Mouse (Mus musculus): ENCODE results near the gene Vps9d1. TPM values are rescaled to one million over a fixed set of nuclear protein-coding genes. Genes with fewer than 3 reads are reported as not detected.
"Not testable (repeated sequence)": the region's sequence is repeated elsewhere in the genome, so short reads cannot be mapped to it uniquely, and the experiment has no call there.

Vps9d1 gene
- polyA plus RNA-seq, 1 experiment from 2014 or later: 25.9 TPM

DNA sequence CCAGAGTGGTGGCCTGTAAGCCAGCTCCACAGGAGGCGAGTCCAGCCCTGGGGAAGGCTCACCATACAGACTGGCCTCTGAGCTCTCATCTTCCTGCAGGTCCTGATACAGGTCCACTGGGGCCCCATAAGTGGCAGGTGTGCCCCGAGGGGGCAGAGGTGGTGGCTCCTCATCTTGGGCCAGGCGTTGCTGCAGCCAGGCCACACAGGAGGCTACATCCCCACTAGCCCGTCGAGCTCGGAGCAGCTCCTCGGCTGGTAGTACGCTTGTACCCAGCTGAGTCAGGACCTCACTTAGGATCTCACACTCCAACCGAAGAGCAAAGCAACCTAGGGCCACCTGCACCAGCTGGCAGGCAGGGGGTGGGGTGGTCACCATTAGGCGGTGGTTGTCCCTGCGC lies 20.4 kb downstream of the Vps9d1 start:
- WGBS: 76% methylated on average over 11 of the region's 11 CpGs
- TF ChIP-seq CTCF (IDR thresholded peaks at IDR 0.05; ENCODE audit: low read depth): no peak
- ATAC-seq (ENCODE audit: insufficient read depth): no peak

DNA sequence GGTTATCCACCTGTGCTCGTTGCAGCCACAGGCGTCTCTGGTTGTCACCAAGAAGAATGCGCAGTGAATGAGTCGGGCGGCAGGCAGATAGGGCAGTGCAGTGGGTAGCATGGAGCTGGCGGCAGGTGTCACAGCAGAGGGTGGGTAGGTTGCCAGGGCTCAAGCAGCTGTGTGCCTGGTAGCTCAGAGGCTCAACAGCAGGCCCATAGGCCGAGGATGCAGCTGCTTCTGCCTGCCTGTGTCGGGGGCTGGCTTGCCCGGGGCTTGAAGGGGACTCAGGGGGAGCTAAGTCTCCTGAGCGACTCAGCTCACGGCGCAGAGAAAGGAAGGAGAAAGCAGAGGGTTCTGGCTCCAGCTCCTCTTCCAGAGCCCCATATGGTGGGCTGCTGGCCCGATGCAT lies 20.8 kb downstream of the Vps9d1 start:
- Histone ChIP-seq H3K4me1 (ENCODE audit: insufficient read depth) (0 out of 2 replicates have a peak, but pooled peaks cover 6% of the 10 kb centered on the region), H3K36me3 (ENCODE audit: insufficient read depth) (peaks cover 12% of the 10 kb centered on the region; the same call in 1 of the 2 replicates), H3K27me3 (ENCODE audit: insufficient read depth, low read length) (peaks cover 21% of the 10 kb centered on the region; the same call in 1 of the 2 replicates), H3K27ac (ENCODE audit: low read depth) (no peak overlapping the region), H3K9ac (no peak overlapping the region), H3K9me3 (ENCODE audit: low read depth, low read length) (no peaks in the 10 kb centered on the region), H3K4me2 (no peak overlapping the region), H3K4me3 (ENCODE audit: low read depth, low read length) (no peak overlapping the region)
- no peak for DNase-seq
- no peak for TF ChIP-seq CTCF (IDR thresholded peaks at IDR 0.05; ENCODE audit: low read depth)
- 58% methylated on average over 13 of the region's 13 CpGs for WGBS
- no peak for ATAC-seq (ENCODE audit: insufficient read depth)

More for the DNA sequence above, 20.4 kb downstream of the Vps9d1 start:
- Histone ChIP-seq H3K4me3 (ENCODE audit: low read depth, low read length) (no peak overlapping the region), H3K9ac (no peak overlapping the region), H3K4me1 (ENCODE audit: insufficient read depth) (0 out of 2 replicates have a peak, but pooled peaks cover 6% of the 10 kb centered on the region), H3K36me3 (ENCODE audit: insufficient read depth) (peaks cover 7% of the 10 kb centered on the region; the same call in 1 of the 2 replicates), H3K4me2 (no peak overlapping the region), H3K27me3 (ENCODE audit: insufficient read depth, low read length) (peaks cover 21% of the 10 kb centered on the region; the same call in 1 of the 2 replicates), H3K27ac (ENCODE audit: low read depth) (no peak overlapping the region), H3K9me3 (ENCODE audit: low read depth, low read length) (no peaks in the 10 kb centered on the region)
- no peak for DNase-seq

DNA sequence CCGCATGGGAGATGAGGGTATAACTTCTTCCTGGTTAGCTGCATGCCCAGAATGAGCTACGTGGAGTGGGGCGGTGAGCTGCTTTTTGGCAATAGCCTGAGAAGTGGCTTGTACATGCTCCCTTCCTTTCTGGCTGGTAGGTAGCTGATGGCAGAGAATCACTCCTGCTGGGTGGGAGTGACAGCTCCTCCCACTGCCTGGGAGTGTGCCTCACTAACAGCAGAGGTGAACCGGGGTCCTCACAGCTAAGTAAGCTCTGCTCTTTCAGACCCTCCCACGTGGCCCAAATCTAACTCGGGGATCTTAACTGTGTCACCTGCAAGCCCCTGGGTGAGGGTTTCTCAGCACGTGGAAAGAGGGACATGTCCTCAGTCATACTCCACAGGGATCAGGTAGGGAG lies 21.6 kb downstream of the Vps9d1 start:
- no peak for TF ChIP-seq CTCF (IDR thresholded peaks at IDR 0.05; ENCODE audit: low read depth)
- Histone ChIP-seq H3K4me1 (ENCODE audit: insufficient read depth) (0 out of 2 replicates have a peak, but pooled peaks cover 6% of the 10 kb centered on the region), H3K27me3 (ENCODE audit: insufficient read depth, low read length) (peaks cover 21% of the 10 kb centered on the region; the same call in 1 of the 2 replicates), H3K4me2 (no peak overlapping the region), H3K27ac (ENCODE audit: low read depth) (no peak overlapping the region), H3K4me3 (ENCODE audit: low read depth, low read length) (no peak overlapping the region), H3K9ac (no peak overlapping the region), H3K9me3 (ENCODE audit: low read depth, low read length) (no peaks in the 10 kb centered on the region), H3K36me3 (ENCODE audit: insufficient read depth) (peaks cover 19% of the 10 kb centered on the region; the same call in 1 of the 2 replicates)
- DNase-seq (no peak), ATAC-seq (ENCODE audit: insufficient read depth) (no peak)
- WGBS: 23% methylated on average over 7 of the region's 7 CpGs

DNA sequence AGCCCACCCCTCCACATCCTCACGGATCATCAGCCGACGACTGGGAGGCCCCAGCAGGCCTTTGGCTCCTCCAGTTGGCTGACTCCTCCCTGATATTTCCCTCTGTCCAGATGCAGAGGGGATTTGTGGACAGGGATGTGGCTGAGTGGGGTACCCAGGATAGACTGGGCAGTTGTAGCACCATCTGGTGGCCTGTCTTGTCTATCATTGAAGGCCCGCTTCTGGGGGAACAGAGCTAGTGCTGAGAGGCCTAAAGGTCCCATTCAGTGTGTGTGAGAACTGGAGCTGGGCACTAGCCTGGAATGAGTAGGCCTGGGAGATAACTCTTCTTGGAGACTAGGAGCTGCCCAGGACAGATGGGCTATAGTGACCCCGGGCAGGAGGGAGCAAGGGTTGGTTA lies 22.4 kb downstream of the Vps9d1 start:
- H3K27ac ChIP-seq (ENCODE audit: low read depth): no peak overlapping the region
- H3K36me3 ChIP-seq (ENCODE audit: insufficient read depth): peaks cover 25% of the 10 kb centered on the region
- no peaks in the 10 kb centered on the region for H3K9me3 ChIP-seq (ENCODE audit: low read depth, low read length)
- DNase-seq (peak; percentile 43), ATAC-seq (ENCODE audit: insufficient read depth) (no peak)
- WGBS: 39% methylated on average over 5 of the region's 5 CpGs
- no peak overlapping the region for H3K9ac ChIP-seq
- H3K4me2 ChIP-seq: no peak overlapping the region
- H3K4me3 ChIP-seq (ENCODE audit: low read depth, low read length): no peak overlapping the region
- TF ChIP-seq CTCF (IDR thresholded peaks at IDR 0.05; ENCODE audit: low read depth): peak; percentile 30
- H3K27me3 ChIP-seq (ENCODE audit: insufficient read depth, low read length): peaks cover 21% of the 10 kb centered on the region; the same call in 1 of the 2 replicates
- 0 out of 2 replicates have a peak, but pooled peaks cover 6% of the 10 kb centered on the region for H3K4me1 ChIP-seq (ENCODE audit: insufficient read depth)

DNA sequence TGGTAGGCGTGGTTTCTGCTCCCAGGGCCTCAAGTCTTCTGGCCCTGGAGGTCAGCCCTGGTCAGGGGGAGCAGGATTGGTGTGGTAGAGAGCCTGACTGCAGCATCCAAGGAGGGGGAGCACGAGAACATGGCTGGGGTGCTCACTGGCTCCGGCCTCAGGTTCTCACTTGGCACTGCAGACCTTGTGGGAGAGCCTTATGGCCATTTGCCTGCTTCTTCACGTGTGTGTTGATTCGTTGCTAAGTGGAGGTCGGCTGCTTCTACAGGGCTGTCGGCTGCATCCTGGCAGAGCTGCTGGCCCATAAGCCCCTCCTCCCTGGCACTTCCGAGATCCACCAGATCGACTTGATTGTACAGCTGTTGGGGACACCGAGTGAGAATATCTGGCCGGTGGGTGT lies 23.8 kb downstream of the Vps9d1 start:
- WGBS: 82% methylated on average over 10 of the region's 11 CpGs
- H3K9ac ChIP-seq; ATAC-seq (ENCODE audit: insufficient read depth); DNase-seq; H3K4me2 ChIP-seq; H3K9me3 ChIP-seq (ENCODE audit: low read depth, low read length); H3K27ac ChIP-seq (ENCODE audit: low read depth); H3K4me1 ChIP-seq (ENCODE audit: insufficient read depth); H3K4me3 ChIP-seq (ENCODE audit: low read depth, low read length): not testable (repeated sequence)
- H3K27me3 ChIP-seq (ENCODE audit: insufficient read depth, low read length): peaks cover 15% of the 10 kb centered on the region; the same call in 1 of the 2 replicates
- peaks cover 32% of the 10 kb centered on the region for H3K36me3 ChIP-seq (ENCODE audit: insufficient read depth)

DNA sequence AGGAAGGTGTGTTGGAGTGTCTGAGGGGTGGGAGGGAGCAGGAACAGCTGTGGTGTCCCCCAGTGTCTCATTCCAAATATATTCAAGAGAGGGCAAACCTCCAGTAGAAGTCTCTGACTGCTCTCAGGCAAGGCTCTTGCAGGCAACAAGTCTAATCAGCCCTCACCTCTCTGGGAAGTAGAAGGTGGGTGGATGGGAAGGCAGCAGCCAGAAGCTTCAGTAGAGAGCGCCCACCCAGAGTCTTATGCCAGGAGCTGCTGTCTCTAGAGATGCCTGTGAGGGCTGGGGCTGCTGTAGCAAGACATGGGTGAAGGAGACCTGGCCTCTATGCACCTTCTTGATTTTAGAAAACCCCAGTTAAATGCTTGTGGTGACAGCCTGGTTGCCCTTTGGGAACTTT lies 25.7 kb downstream of the Vps9d1 start:
- Histone ChIP-seq H3K4me1 (ENCODE audit: insufficient read depth) (peaks cover 6% of the 10 kb centered on the region; the same call in 1 of the 2 replicates), H3K9ac (no peak overlapping the region), H3K4me3 (ENCODE audit: low read depth, low read length) (no peak overlapping the region), H3K27ac (ENCODE audit: low read depth) (no peak overlapping the region), H3K9me3 (ENCODE audit: low read depth, low read length) (no peaks in the 10 kb centered on the region), H3K36me3 (ENCODE audit: insufficient read depth) (peaks cover 32% of the 10 kb centered on the region), H3K27me3 (ENCODE audit: insufficient read depth, low read length) (no peaks in the 10 kb centered on the region), H3K4me2 (no peak overlapping the region)
- WGBS: 85% methylated on average over 1 of the region's 1 CpGs
- DNase-seq (no peak), ATAC-seq (ENCODE audit: insufficient read depth) (no peak)
- no peak for TF ChIP-seq CTCF (IDR thresholded peaks at IDR 0.05; ENCODE audit: low read depth)

DNA sequence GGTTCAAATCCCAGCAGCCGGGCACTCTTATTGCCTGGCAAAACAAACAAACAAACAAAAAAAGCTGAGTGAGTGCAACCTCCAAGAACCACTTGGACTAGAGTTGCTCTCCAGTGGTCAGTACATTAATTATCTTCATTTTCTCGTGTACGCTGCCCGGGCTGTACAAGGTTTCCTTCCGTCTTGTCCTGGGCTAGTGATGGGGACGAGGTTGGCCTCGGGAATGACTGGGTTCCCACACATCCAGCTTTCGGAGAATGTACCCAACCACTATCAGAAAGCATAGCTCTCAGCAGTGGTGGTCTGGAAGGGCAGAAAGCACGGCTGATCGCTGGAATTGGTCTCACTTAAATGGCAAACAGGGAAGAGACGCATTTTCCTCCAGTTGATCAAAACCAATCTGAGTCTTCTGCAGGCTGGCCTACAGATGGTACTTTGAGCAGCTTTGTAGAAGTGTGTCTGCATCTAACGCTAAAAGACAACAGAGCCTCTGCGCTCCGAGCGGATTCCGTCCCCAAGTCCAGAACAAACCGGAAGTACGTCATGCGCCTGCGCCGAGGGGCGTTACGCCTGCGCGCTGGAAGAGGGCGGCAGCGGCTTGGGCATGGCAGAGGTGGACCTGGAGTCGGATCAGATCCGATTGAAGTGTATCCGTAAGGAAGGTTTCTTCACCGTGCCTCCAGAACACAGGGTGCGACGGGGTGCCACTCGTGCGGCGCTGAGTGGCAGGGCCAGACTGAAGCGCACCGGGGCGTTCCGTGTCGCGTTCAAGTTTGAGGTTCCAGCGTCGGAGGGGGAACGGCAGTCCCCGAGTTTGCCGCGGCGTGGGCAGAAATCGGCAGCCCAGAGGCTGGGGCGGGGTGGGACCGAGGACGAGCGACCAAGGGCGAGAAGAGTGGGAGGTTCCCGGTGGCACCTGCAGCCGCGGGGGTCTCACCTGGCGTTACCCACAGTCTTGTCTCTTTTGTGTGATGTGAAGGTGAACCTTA lies 29.6 kb downstream of the Vps9d1 start, which contains the start of gene Cdk10:
Gene Cdk10, plus strand, starts transcription at position 565 of the 989 bp plus-strand sequence.
- H3K27ac ChIP-seq (ENCODE audit: low read depth): peak within 1 kb of the TSS; percentile 82

More for the DNA sequence above, 29.6 kb downstream of the Vps9d1 start, which contains the start of gene Cdk10:
- Histone ChIP-seq H3K9me3 (ENCODE audit: low read depth, low read length) (no peaks in the 10 kb centered on the region), H3K27me3 (ENCODE audit: insufficient read depth, low read length) (no peaks in the 10 kb centered on the region), H3K36me3 (ENCODE audit: insufficient read depth) (peaks cover 32% of the 10 kb centered on the region), H3K4me2 (peak within 1 kb of the TSS; percentile 96), H3K9ac (peak within 1 kb of the TSS; percentile 94), H3K4me3 (ENCODE audit: low read depth, low read length) (peak within 1 kb of the TSS; percentile 89), H3K4me1 (ENCODE audit: insufficient read depth) (peaks cover 6% of the 10 kb centered on the region; the same call in 1 of the 2 replicates)
- DNase-seq (peak; percentile 98), ATAC-seq (ENCODE audit: insufficient read depth) (peak; percentile 92)
- WGBS: 2% methylated on average over 59 of the region's 59 CpGs
- TF ChIP-seq CTCF (IDR thresholded peaks at IDR 0.05; ENCODE audit: low read depth): peak; percentile 8; the same call in 1 of the 2 replicates
